Mouse (Mus musculus): ENCODE results near the gene Tmed4.

Tmed4 gene

DNA sequence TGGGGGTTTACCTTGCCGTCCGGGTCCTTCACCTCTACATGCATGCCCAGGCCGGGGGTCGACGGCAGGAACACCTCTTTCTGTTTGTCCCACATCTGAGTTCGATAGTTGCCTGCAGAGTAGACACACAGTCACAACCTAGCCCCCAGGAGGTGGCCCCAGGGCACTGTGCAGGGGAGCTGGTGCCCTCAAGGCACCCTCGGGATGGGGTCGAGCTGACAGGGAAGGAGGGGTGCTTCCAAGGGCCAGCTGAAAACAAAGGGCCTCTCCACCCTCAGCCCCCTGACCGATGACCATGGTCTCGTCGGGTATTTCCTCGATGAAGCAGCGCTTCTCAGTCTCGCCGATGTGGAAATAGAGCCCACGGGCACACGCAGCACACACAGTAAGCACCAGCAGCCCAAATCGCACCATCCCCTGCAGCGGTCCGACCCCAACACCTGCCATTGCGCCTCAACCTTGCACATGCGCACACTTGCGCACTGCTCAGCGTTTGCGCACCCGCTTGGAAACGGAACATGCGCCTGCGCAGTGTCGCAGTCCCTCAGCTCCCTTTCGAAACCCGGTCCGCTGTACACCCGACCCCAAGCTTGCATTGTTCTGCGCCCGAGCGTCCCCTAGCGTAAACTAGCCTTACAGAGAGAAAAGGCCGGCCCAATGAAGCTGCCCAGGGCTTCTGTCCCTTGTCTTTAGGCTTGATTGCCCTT, at the start of gene Tmed4:
Tmed4 (minus strand) TSS at position 484 of the 707 bp plus-strand sequence.
- DNase-seq (ENCODE audit: low read depth, low spot score): peak; percentile 98

DNA sequence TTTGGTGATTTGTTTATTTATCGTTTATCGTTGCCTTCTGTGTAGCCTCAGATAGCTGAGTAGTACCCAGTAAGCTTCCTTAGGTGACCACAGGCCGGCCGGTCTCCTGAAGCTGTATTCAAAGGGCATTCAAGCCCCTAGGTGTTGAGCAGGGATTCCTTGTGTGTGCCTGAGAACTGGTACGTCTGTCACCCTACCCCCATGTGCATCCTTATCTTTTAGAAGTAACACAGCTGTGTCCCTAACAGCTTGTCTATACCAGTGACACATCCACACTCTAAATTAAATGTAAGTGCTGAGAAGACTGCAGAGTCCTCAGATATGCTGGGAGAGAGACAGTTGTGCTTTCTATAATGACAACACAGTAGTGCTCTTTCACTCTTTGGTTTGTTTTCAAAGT, 48.7 kb upstream of the Tmed4 start:
- DNase-seq (ENCODE audit: low read depth, low spot score): no peak

DNA sequence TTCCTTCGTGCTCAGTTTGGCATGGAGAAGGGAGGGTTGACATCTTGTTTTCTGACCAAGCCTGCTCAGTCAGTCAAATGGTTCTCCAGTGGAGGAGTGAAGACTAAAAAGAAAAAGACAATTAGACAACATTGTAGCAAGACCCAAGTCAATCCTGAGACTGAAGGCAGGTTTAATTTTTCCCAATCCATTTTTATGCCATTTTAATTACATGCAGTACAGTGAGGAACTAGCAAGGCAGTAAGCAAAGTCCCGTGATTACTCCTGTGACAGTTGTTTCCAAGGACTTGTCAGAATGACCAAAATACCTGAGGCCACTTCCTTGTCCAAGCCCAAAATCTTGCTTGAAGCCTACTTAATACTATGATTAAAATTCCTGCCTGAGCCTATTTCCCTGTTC, 47.4 kb upstream of the Tmed4 start:
- DNase-seq (ENCODE audit: low read depth, low spot score): no peak

DNA sequence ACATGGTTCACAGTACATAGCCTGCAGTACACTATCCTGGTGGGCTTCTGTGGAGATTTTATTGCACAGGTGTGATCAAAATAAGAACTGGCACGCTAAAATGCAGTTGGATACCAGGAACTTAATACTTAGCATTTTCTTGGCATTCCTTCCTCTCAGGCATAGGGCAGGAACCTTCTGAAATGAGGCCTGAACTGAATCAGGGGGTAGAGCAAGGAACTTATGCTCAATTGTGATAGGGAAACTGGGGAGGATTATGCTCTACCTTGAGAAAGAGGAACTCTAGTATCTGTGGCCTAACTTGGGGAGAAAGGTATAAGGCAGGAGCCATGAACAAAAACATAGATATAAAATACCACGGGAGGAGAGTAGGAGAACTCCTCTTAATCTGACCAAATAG, 44.7 kb upstream of the Tmed4 start:
- DNase-seq (ENCODE audit: low read depth, low spot score): no peak

DNA sequence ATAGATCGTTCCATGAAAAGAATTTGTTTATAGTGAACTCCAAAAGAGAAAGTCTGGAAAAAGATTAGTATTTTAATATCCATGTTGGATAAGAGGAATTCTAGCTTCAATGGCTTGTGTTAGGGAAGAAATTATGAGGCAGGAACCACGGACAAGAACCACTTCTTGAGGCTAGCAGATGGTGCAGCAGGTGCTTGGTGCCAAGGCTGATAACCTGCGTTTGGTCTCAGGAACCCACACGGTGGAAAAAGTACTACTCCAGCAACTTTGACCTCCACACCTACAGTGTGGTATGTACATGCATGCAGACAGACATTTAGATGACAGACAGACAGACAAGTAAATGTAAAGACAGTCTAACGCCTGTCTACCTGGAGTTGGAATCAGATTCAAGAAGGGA, 43.9 kb upstream of the Tmed4 start:
- DNase-seq (ENCODE audit: low read depth, low spot score): no peak

DNA sequence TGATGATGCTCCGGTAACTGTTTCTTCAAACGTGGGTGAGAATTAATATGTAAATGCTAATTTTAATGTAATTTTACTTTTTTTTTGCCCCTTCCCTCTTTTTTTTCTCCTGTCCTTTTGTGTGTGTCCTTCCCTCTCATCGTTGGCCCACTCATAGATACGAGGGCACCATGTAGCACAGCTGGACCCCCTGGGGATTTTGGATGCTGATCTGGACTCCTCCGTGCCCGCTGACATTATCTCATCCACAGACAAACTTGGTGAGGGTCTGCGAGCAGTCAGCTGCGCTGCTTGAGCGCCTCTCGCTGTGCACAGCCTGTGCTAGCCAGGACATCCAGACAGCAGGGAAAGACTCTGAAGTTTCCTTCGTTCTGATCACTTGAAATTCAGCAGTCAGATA, 42.2 kb upstream of the Tmed4 start:
- no peak for DNase-seq (ENCODE audit: low read depth, low spot score)

DNA sequence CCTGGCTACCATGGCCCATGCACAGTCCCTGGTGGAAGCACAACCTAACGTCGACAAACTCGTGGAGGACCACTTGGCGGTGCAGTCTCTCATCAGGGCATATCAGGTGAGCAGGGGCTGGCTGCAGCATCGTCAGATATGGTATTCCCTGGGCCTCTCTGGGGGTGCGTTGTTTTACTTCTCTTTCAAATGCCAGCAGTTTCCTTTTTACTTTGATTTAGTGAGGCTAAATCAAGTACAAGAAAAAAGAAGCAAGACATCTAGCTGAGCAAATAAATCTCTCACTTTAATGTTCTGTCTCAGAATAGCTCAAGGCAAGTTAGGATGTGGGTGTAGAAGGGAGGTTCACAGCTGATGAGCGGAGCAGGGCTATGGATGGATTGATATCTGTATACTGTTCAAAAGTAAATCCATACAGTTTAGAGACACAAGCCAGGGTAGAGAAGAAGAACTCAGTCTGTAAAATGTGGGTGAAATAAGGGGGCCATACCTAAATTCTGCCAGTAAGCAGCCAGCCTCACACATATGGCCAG, 39.3 kb upstream of the Tmed4 start:
- DNase-seq (ENCODE audit: low read depth, low spot score): no peak

DNA sequence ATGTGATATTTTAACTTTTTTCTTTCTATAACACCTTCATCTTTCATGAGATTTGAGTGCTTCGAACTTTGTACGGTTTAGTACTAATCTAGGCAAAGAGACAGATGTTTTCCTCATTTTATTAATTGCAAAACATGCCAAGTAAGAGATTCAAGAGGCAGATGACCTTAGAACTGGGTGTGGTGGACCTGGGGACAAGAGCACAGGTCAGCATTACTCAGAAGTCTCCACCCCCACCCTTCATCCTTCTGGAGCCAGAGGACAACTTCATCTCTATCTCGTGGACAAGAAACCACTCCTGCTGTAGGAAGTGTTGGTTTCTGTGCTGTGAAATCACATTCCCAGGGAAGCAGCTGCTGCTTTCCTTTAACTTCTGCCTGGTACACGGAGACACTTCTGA, 33.5 kb upstream of the Tmed4 start:
- no peak for DNase-seq (ENCODE audit: low read depth, low spot score)

DNA sequence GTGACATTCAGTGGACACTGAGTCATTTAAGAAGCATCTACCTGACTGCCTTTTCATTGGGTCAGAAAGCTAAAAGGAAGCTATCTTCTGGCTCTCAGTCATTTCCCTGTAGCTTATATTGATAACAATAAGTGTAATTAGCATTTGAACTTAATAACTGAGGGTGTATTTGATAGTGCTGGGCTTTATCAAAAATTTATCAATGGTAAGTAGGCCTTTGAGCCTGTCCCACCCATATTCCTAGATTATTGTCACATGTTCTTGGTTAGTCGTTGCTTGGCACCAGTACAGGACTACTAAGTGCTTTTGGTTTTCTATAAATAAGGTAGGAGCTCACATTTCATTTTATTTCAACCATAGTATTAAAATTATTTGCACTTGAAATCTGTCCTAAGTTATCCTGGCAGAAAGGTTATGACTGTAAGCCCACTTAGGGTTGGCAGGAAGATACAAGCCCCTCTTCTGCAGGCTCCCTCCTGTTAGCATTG, 31.3 kb upstream of the Tmed4 start:
- peak; percentile 65 for DNase-seq (ENCODE audit: low read depth, low spot score)

DNA sequence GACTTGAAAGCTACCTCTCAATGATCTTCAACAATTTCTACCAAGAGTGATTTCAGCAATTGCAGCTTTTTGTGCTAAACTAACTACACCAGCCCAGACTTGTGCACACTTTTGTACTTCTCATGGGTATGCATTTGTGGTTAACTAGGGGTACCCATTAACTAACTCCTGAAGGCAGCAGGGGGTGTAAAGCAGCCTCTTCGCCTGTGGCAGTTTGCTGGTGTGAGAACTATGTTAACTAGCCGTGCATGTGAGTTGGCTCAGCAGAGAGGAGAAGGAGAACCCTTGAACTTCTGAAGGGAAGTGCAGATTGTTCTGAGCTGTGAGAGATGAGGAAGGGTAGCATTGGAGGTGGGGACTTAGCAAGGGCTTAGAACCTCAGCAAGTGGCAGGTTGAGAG, 28.1 kb upstream of the Tmed4 start:
- DNase-seq (ENCODE audit: low read depth, low spot score): no peak

DNA sequence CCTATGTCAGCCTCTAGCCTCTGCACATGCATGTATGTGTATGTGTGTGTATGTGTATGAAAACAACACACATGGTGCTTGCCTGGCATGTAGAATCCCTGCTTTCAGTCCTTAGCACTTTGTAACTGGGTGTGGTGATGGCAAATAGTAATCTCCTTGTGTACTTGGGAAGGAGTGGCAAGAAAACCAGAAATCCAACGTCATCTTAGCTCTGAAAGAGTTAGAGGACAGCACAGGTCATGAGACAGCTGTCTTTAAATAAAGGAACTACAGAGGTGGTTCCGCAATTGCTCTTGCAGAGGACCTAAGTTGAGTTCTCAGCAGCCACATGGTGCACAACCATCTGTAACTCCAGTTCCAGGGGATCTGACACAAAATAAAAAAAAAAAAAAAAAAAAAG, 24.8 kb upstream of the Tmed4 start:
- DNase-seq (ENCODE audit: low read depth, low spot score): no peak

DNA sequence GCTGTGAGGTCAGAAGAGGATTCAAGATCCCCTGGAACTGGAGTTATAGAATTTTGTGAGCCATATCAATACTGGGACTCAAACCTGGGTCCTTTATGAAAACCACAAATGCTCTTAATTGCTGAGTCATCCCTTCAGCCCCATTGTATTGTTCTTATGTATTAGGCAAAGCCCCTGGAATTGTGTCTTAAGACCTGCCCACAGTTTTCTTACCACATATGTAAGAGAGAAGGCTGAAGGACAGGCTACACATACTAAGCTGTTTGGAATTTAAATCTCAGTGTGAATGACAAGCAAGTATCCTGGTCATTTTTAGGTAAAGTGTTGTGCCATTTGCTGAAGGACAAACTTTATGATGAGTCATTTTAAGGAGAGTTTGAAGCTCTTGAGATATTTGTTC, 21.4 kb upstream of the Tmed4 start:
- DNase-seq (ENCODE audit: low read depth, low spot score): peak; percentile 52

DNA sequence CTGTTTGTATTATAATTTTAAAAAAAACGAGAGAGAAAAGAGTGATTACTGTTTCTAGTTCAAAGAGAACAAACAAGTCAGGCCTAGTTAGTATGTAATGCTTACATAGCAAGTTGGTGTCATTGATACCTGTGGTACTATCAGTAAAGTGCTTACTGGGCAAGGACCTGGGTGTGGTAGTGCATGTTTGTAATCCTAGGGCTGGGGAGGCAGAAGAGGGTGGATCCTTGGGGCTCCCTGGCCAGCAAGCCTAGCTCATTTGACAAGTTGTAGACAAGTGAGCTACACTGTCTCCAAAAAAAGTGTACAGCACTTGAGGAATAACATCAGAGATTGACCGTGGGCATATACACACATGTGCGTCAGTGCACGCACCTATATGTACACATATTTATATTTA, 20.0 kb upstream of the Tmed4 start:
- no peak for DNase-seq (ENCODE audit: low read depth, low spot score)

DNA sequence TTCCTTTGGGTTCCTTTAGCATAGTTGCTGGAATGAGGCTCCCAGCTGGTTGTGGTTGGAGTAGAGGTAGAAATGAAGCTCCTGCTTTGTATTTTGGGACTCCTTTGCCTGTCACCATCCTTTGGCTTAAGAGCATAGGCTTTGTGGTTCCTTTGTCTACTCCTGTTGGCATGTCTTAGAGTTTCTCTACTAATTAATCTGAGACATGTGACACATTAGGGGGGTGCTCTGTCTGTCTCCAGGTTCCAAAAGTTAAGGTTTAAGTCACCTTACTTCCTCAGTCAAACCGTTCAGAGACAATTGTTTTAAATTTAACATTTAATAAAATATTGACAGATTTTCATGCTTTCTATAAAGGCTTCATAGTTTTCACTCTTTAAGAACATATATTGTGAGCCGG, 18.9 kb upstream of the Tmed4 start:
- no peak for DNase-seq (ENCODE audit: low read depth, low spot score)

DNA sequence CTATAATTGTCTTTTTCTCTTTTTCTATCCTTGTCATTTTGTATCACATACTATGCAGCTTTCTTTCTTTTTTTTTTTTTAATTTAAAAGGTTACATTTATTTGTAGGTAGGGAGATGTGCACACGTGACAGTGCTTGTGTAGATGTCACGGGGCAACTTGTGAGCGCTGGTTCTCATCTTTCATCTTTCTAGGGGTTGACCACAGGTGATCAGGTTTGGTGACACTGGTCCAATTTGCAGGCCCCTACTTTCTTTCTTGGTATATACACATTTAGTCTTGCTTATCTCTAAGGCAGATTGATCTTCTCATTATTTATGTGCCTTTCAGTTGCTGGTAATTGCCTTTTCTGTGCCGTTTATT, 18.3 kb upstream of the Tmed4 start:
- DNase-seq (ENCODE audit: low read depth, low spot score): no peak

DNA sequence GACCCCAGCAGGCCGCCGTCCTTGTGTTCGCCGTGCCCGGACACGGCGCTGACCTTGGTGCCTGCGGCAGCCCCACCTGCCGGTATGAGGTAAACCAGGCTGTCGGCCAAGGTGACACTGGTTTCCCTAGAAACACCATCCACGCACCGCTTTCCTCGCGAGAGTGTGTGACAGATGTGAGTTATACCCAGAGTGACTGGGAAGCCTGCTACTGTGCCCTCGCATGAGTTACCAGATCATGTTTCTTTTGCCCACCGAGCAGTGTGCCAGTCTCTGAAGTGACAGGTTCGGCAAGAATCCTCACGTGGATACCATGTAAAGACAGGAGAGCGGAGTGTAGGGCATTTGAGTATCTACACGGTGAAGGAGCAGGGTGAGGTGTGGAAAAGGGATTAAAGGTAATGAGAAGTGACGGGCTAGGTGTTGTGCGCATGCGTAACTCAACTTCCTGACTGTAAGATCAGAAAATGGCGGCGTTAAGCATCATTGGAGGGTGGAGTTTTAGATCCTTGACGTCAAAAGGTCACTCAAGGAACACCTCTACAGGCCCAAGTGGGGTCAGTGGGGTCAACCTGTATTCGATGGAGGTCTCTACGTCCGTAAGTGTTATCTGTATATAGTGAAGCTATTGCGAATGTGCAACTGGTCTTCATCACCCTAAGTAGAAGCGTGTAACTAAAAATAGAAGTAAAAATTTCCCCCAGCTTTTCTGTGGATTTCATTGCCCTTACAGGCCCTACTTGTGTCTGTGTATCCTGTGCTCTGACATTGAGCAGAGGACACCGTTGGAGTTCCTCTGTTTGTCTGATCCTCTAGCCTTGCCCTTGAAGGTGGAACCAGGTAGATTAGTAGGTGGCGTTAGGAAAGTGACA, 17.7 kb upstream of the Tmed4 start:
- peak; percentile 87 for DNase-seq (ENCODE audit: low read depth, low spot score)

DNA sequence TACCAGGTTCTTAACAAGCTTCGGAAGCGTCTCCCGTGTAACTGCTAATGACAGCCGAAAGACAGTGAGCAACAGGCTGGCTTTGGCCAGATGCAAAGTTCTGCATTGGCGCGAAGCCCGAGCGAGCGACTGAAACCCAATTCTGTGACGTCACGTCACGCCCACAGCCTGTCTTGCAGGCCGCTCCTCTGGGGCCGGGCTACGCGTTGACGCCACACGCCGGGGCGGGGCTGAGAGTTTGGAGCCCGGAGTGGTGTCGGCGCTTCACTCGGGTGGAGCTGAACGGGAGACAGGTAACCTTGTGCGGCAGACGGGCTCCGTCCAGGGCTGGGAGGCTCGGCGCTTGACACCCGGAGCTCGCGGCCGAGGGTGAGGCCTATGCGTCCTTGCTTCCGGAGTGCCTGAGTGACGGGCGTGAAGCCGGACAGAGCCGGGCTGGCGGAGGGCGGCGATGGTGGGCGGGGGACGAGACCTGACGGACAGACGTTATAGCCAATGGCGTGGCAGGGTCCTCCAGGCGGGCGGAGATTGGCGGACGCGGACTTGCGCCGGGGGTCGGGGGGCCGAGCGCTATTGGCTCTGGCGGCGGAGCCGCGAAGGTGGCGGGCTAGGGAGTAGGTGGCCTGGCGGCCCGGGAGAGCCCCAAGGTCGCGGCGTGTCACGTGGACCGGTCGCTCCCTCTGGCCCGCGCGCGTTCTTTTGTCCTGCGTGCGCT, 16.9 kb upstream of the Tmed4 start, which contains the start of gene Ogdh:
Ogdh (plus strand) TSS at position 233 of the 715 bp plus-strand sequence.
- peak; percentile 97 for DNase-seq (ENCODE audit: low read depth, low spot score)

DNA sequence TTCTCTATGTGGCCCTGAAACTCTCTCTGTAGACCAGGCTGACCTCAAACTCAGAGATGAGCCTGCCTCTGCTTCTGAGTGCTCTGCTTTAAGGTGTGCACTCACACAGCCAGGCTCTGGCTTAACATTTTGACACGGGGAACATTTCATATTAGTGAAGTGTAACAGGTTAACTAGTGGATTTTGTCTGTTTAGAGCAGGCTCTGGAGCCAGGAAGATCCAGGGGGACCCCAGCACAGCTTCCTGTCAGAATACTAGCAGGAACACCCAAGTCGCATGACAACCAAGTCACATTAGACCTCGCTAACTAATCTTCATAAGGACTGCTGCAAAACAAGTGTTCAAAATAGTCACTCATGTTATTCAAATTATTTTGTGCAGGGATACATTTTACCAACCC, 16.2 kb upstream of the Tmed4 start:
- no peak for DNase-seq (ENCODE audit: low read depth, low spot score)

DNA sequence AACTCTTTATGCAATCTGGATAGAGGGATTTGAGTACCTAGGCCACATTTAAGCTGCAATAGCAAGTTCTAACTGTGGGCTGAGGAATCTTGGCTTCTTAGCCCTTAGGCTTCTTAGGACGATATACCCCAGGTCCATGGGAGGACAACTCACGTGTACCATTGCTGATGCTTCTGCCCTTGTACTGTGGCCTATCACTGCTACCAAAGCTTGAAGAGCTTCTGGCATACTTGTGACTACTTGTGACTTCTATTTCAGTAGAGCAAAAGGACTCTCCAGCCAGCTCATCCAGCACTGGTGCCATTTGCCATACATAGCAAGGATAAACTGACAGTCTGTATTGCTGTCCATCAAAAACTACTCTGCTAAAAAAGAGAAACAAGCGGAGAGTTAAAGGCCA, 15.5 kb upstream of the Tmed4 start:
- DNase-seq (ENCODE audit: low read depth, low spot score): no peak

DNA sequence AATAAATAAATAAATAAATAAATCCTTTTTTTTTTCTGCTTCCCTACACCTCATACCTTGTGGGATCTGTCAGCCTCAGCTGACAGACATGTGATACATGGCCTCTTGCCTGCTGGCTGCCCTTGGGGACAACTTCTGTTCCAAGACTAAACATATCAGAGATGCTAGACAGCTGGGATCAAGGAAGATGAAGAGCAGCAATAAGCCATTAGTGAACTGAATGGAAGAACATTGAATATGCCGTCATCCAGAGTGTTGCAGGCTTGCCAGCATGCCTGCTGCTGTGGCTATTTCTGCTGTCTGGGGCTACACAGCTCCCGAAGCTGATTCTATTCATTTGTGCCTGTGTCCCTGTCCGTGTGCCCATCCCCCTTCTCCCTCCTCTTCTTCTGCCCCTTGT, 8.3 kb upstream of the Tmed4 start:
- no peak for DNase-seq (ENCODE audit: low read depth, low spot score)

DNA sequence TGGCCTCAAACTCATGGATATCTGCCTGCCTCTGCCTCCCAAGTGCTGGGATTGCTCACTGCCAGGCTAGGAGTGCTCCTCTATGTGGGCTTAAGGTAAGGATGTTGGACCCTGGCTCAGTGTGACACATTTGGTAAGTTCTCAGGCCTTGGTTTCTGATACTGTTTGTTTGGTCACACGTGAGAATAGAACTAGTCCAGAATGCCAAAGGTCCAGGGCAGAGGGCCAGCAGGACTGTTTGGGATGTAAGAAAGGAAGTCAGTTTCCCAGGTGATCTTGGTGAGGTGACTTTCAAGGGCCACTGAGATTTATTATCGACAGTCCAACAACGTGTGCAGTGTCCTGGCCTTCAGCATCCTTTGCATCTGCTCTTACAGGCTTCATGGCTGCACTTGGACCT, 1.8 kb upstream of the Tmed4 start:
- DNase-seq (ENCODE audit: low read depth, low spot score): no peak

DNA sequence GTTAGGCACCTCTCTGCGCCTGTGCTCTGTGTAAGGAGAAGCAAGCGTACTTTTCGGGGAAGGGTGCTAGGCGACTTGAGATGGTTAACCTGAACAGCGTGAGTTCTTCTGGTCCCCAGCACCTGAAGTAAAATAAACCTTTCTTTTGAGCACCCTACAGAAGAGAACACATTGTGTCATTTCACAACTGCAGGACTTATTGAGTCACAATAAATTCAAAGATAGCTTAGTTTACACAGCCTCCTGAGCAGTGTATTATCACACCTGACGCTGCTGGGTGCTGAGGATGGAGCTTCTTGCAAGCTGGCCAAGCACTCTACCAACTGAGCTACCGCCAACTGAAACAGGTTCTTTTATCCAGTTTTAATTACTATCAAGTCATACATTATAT, 419 bp upstream of the Tmed4 start:
- no peak for DNase-seq (ENCODE audit: low read depth, low spot score)
